Mouse (Mus musculus) liver, postnatal 0 days (tissue): ENCODE measurements around the gene Pde4a.

Experiments
- CTCF ChIP-seq: sonication (generic); IDR thresholded peaks from 2 replicates; pipeline ENCODE4 v1.5.1; 2016; ENCODE audit warnings: antibody characterized with exemption, low read depth
- EP300 ChIP-seq: IDR thresholded peaks from 2 replicates; pipeline ENCODE4 v1.6.1; 2016; ENCODE audit warnings: antibody characterized with exemption, low read depth, mild to moderate bottlenecking

DNA sequence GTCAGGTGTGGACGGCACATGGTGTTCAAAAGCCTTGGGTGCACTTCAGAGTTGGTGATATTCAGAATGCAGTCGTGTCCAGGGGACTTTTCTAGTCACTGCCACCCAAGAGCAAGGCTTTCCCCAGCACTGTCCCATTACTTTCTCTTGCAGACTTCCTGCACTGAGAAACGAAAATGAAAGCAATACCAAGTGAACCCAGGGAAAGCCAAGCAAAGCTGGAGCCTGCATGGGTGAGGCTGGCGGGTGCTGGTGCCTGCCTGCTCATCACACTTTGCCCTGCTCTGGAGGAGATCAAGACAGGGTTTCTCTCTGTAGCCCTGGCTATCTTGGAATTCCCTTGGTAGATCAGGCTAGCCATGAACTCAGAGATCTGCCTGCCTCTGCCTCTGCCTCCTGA is 69.8 kb downstream of the Pde4a start:
- TF ChIP-seq CTCF (no peak), EP300 (no peak)
